In genomic region chr5:21141133-21141551, GRCm38 (mm10) we compare ENCODE assay signal across 8 mouse cellular contexts. TPM values are rescaled to one million over a fixed set of nuclear protein-coding genes. Genes with fewer than 3 reads are reported as not detected.
DNase-seq lines count a peak whose midpoint lies in the region; TF ChIP-seq lines count a peak whose summit lies in the region.
"Not testable (repeated sequence)": the region's sequence is repeated elsewhere in the genome, so short reads cannot be mapped to it uniquely, and the experiment has no call there.

No protein-coding gene starts in this region.

- peak; percentile 45 for DNase-seq in CH12.LX (ENCODE audit: extremely low read depth)
- DNase-seq in brain, embryonic 14.5 days (ENCODE audit: low read depth): peak; percentile 9
- DNase-seq in gastrocnemius, postnatal 14 days: peak; percentile 49
- DNase-seq in heart, postnatal 4 days: peak; percentile 65
- peak; percentile 14 for DNase-seq in layer of hippocampus, adult 9-11 months
- DNase-seq in lung, postnatal 10 days: peak; percentile 68
- DNase-seq in ovary, postnatal 36 days (ENCODE audit: low spot score): peak; percentile 19
- DNase-seq in thymus, postnatal 14 days: peak; percentile 49

- H3K79me2 ChIP-seq in CH12.LX (replicated peaks; ENCODE audit: control insufficient read depth, extremely low read depth, insufficient read depth, poor library complexity, severe bottlenecking): not testable (repeated sequence)

- H3K4me1 ChIP-seq in CH12.LX (ENCODE audit: control insufficient read depth in 1 of 2, insufficient read depth in 2 of 2): not testable (repeated sequence)

- H3K9ac ChIP-seq in CH12.LX (ENCODE audit: insufficient read depth, low read depth): not testable (repeated sequence)

- peak in 1 of 2 experiments; percentile 68; a peak in 2 of 4 replicates for TF ChIP-seq CTCF in CH12.LX (conservative IDR thresholded peaks at IDR 0.05 in 1 of 2, IDR thresholded peaks at IDR 0.05 in 1 of 2; ENCODE audit: low read depth in 2 of 2, low read length in 2 of 2)
- peak; percentile 33; the same call in 1 of the 2 replicates for TF ChIP-seq CTCF in brain, embryonic 14.5 days (IDR thresholded peaks at IDR 0.05; ENCODE audit: borderline replicate concordance, extremely low read depth, insufficient read depth, insufficient read length)

- not testable (repeated sequence) for H3K36me3 ChIP-seq in CH12.LX (replicated peaks in 1 of 2; ENCODE audit: control insufficient read depth in 1 of 2, insufficient read depth in 1 of 2, low read length in 1 of 2)

- in situ Hi-C loops in CH12.LX (cut with MboI; ENCODE audit: low pct_ligation_motif_present, low pct_unique_long_range_greater_than_20kb, low sequenced_read_pairs): not testable (repeated sequence)

- TF ChIP-seq POLR2A in CH12.LX (IDR thresholded peaks at IDR 0.05; ENCODE audit: low read depth, low read length); brain, embryonic 14.5 days (IDR thresholded peaks at IDR 0.05; ENCODE audit: borderline replicate concordance, extremely low read depth, insufficient read depth, insufficient read length, poor library complexity, severe bottlenecking): not testable (repeated sequence)

- H3K4me2 ChIP-seq in CH12.LX (ENCODE audit: insufficient read depth, low read depth, poor library complexity, severe bottlenecking): not testable (repeated sequence)

- not testable (repeated sequence) for H3K4me3 ChIP-seq in CH12.LX (replicated peaks in 1 of 3; ENCODE audit: low read depth in 2 of 3, low read length in 2 of 3, poor library complexity in 1 of 3)

- intact Hi-C loops in gastrocnemius, postnatal 14 days (cut with DNase I; ENCODE audit: low total_unique reads): not testable (repeated sequence)

- H3K27me3 ChIP-seq in CH12.LX (replicated peaks): not testable (repeated sequence)

- not testable (repeated sequence) for H3K9me3 ChIP-seq in CH12.LX (replicated peaks; ENCODE audit: low read length)

- peak; percentile 57 for TF ChIP-seq RAD21 in CH12.LX (IDR thresholded peaks at IDR 0.05; ENCODE audit: low read depth, low read length)

- dilution Hi-C loops in CH12.LX (cut with MboI; ENCODE audit: extremely low pct_ligation_motif_present, extremely low pct_unique_long_range_greater_than_20kb, low sequenced_read_pairs): not testable (repeated sequence)

- H3K27ac ChIP-seq in CH12.LX (ENCODE audit: insufficient read depth, low read depth): not testable (repeated sequence)

- TF ChIP-seq EP300 in CH12.LX (IDR thresholded peaks at IDR 0.05; ENCODE audit: low read length): not testable (repeated sequence)

TF ChIP-seq in CH12.LX, 34 proteins besides CTCF, POLR2A, EP300 and RAD21:
- peak; percentile 74 for TF ChIP-seq SMC3 (IDR thresholded peaks at IDR 0.05; ENCODE audit: low read depth, low read length)

RNA-seq across cellular contexts. Expression of gene Gsap, which starts 44.9 kb away (rescaled TPM):
- total RNA-seq in CH12.LX (2012; rRNA removed): 1.2 and 1.7 TPM in 2 replicates
- 3.5 and 3.8 TPM in 2 replicates for total RNA-seq in CH12.LX (2014; rRNA removed)
- 2.2 and 3.2 TPM in 2 replicates for polyA plus RNA-seq in CH12.LX (2012; ENCODE audit: insufficient read length, low read depth)
- 9.2 and 10.4 TPM in 2 replicates for polyA plus RNA-seq in brain, embryonic 14.5 days (2012; rRNA removed)
- 1 to 10 TPM; 2.1 to 2.4 TPM for total RNA-seq in gastrocnemius, postnatal 14 days (2021)
- 1 to 10 TPM; 4.1 to 5.7 TPM for total RNA-seq in heart, postnatal 4 days (2021)

Comparison
In these comparisons a context has a peak if more than half of its experiments do, and no peak if none do; other contexts are left out.
1. DNase-seq: peak in every context shown above with its lines; median percentile 68 in lung, postnatal 10 days; 65 in heart, postnatal 4 days; 49 in gastrocnemius, postnatal 14 days; 49 in thymus, postnatal 14 days; 45 in CH12.LX; 19 in ovary, postnatal 36 days; 14 in layer of hippocampus, adult 9-11 months; 9 in brain, embryonic 14.5 days.